Mouse (Mus musculus): ENCODE measurements around the gene Lama2.

Lama2 gene

DNA sequence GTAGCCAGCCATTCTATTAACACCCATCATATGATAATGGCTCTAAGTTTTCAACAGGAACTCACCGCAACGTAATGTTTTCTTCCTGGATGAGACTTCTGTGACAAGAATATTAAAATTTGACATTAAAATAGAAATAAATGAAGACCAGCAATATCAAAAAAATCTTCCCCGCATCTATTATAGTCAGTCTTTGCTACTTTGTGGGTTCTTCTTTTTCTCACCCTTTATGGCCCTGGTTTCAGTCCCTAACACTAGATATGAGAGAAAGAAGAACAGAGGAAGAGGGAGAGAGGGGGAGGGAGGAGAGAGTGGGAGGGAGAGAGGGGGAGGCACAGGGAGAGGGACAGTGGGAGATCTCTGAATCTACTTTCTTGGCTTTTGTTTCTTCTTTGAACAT, at the start of gene Lama2:
Gene Lama2 (minus strand): TSS at position 101 of the 400 bp plus-strand sequence.
- no peak for DNase-seq

DNA sequence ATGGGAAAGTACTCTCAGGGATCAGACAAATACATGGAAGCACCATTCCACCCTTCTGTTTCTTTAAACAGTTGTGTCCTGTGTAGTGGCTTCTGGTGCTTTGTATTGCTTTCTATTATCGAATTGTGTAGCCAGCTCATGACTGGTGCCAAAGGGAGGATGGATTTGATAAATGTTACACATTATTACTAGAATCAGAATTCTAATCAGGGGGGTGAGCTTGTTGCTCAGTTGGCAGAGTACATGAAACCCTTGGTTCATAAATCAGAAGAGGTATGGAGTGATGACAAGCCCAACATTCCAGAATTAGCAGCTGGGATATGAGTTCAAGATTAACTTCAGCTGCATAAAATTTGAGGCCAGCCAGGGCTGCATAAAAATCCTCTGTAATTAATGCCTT, 44.8 kb upstream of the Lama2 start:
- no peak for DNase-seq

- no peak for DNase-seq
Measured at GRCm38 (mm10) chr10:27663396-27663795, 43.8 kb upstream of the Lama2 start.

DNA sequence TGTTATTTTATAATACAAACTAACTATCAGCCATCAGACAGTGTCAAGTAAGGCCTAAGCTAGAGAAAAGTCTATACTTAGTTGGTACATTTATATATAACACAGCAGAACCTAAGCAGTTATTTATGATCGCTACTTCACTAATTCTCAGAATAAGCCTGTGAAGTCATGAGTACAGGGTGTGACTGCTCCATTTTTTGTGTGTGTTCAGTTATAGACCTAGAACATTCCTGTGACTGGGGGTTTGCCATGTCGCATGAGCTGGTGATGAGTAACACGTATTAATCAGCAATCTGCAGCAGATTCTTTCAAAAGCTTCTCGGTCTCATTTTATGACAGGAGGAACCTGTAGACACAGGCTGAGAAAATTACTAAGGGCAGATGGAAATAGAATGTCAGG, 34.6 kb upstream of the Lama2 start:
- DNase-seq, result no peak

GRCm38 (mm10) chr10:27652694-27653335, 33.3 kb upstream of the Lama2 start:
- no peak for DNase-seq

DNA sequence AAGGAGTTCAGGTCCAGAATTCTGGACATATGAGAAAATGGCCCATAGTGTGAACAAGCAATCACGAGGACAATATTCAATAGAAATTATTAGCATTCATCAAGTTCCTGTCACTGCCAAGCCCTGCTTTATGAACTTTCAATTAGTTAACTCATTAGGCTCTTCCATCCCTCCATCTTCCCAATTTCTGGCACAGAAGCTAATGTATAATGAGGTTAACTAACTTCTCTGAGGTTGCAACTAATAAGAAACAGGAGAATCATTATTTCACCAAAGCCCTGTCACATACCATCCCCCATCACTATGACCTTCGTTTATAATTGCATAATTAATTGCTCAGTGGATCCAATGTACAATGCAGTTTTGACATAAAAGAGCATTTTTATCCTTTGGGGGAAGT, 16.2 kb upstream of the Lama2 start:
- no peak for DNase-seq

GRCm38 (mm10) chr10:27631002-27631401, 11.4 kb upstream of the Lama2 start:
- DNase-seq, result no peak

DNA sequence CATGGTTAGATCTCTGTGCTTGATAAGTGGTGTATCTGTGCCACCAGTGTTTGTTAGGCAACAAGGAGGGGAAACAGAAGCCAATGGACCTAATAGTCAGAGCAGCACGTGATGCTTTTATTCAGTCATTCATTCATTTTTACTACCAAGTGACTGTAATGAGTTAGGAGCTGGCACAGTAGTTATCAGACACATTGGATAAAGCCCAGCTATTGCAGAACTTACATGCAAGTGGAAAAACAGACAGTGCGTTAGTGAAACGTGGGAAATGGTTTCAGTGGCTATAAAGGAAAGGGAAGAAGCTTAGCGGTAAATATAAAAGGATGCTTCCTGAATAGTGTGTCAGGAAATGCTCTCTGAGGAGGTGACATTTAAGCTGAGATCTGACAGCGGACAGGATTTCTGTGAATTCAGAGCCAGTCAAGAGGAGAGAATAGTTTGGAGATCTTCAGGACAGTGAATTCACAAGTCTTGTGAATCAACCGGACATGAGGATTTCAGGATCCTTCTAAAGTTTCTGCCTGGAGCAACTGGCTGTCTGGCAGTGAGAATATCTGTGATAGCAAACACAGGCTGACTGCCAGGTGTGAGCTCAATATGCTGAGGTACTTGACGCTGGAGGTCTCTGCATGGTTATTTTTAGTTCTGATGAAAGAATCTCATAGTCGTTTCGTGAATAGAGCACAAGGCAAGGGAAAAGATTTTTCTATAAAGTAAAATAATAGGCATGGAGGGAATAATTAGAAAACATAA, 2.3 kb upstream of the Lama2 start:
- no peak for DNase-seq

DNA sequence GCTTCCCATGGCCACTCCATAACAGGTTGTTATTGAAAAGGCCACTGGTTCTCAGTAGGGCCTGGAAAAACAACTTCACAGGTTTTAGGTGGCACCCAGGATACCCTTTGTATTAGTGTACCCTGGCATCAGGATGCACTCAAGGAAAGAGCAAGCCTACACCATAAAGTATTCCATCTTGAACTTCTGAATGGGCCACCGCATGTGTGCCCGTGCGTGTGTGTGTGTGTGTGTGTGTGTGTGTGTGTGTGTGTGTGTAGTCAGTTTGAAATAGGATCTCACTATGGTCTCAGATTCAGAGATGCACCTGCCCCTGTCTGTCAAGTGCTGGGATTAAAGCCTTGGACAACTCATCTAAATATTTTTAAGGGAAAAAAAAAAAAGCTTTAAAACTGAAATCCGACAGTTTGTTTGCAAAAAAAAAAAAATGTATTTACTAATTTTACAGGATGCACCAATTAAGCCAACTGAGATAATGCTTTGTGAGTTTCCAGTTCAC, 2.0 kb downstream of the Lama2 start:
- DNase-seq, result no peak

GRCm38 (mm10) chr10:27616641-27617415, 2.7 kb downstream of the Lama2 start:
- peak in 1 of 2 experiments; percentile 1 for DNase-seq

- no peak for DNase-seq
Measured at GRCm38 (mm10) chr10:27595675-27596074, 23.9 kb downstream of the Lama2 start.

DNA sequence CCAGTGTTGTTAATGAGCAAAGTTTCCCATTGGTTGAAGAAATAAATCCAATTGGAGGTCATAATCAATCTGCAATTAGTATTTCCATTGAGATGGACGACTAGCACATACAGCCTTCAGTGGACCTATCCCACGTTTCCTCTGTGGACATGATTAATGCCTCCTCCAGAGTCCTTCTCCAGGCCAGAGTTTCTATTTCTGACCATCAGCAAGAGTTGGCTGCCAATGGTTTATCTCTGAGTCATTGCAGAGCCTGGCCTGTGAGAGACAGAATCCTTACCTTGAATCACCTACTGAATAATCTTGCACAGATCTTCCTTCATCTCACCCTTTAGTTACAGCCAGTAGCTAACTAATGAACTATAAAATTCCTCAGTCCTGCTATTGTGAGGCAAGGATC, 86.3 kb downstream of the Lama2 start:
- DNase-seq, result no peak

GRCm38 (mm10) chr10:27508847-27509459, 110.6 kb downstream of the Lama2 start:
- no peak for DNase-seq

DNA sequence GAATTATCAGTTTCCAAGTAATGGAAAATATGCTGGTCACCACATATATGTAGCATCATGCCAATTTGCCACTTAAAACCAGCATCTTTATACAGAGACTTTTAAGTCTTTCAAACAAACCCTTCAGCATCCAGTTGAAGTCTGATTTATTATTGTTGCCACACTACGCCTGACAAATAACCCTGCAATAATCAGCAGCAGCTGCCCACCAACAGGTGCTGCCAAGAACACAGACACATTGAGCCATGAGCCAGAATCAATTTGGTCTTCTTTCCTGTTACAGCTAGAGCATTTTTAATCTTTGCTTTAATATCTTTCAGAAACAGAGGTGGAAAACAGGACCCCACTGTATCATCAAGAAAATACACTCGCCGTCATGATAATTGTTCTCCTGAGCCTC, 118.7 kb downstream of the Lama2 start:
- no peak for DNase-seq

GRCm38 (mm10) chr10:27488452-27488851, 131.1 kb downstream of the Lama2 start:
- no peak for DNase-seq

- DNase-seq, result no peak
Measured at GRCm38 (mm10) chr10:27484041-27484440, 135.5 kb downstream of the Lama2 start.

DNA sequence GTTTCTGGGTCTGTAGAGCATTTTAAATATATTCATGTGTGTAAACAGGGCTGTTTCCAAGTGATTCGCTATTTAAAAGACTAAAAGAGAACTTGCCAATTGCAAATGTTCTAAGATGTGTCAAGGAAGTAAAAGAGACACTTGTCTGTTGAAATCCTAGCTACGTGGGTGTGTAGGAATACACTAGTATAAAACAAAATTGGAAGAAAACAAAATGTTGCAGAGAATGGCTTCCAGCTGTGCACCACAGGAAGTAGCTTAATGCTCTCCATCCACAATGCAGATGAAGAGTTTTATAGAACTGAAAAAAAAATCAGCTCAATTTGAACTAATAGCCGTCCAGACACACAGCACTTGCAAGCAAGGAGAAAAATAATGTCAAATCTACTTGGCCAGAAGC, 144.0 kb downstream of the Lama2 start:
- no peak for DNase-seq

- DNase-seq, result no peak
Measured at GRCm38 (mm10) chr10:27468274-27468673, 151.3 kb downstream of the Lama2 start.

GRCm38 (mm10) chr10:27413583-27414465, 205.7 kb downstream of the Lama2 start:
- DNase-seq, result no peak

GRCm38 (mm10) chr10:27390753-27391152, 228.8 kb downstream of the Lama2 start:
- no peak for DNase-seq

DNA sequence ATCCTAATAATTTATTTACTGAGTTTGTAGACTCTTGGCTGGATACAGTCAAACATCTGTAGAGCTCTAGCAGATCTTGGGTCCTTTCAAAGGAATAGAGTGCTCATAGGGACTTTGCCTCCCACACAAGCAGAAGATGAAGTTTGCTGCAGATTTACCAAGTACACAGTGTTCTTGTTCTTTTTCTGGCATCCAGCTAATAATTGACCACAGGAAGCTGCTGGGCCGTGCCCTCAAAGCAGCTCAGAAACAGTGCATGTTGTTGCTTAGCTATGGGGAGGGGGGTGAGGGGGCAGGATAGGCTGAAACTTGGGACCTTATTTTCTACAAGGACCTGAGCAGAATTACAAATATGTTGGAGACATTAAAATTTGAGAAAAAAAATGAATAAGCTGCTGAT, 232.0 kb downstream of the Lama2 start:
- DNase-seq, result no peak

DNA sequence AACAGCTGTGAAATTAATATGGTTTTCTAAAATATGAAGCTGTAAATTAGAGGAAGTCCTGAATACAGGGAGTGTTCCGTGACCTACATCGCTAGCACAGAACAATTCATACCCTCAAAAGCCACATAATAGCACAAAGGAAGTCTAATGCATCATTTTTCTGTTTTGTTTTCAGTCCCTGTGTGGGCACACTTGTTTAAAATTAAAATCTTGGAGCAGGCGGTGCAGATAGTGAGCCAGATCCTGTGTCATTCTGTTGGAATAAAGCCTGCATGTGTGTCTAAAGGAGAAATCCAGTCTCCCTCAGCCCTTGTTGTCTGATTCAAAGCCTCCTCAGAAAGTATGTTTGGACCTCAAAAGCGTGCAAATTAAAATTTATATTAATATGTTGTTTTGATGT, 234.9 kb downstream of the Lama2 start:
- no peak for DNase-seq
